Mouse (Mus musculus) gastrocnemius, adult 8-10 months (tissue): ENCODE measurements around the gene Notch1. TPM values are rescaled to one million over a fixed set of nuclear protein-coding genes. Genes with fewer than 3 reads are reported as not detected.

ENCODE experiments used
- DNase-seq, 2 experiments: peaks; one replicate each; pipeline ENCODE4 v3.0.0; 2022; ENCODE audit warnings: low spot score in 2 of 2
- total RNA-seq, 4 experiments: library from RNA; stranded (reverse); gene quantifications; 2 replicates each; pipeline ENCODE4 v1.2.4; 2022

The Notch1 gene
- total RNA-seq, 4 experiments from 2014 or later = 4.9 to 7.0 (median 5.2) TPM

DNA sequence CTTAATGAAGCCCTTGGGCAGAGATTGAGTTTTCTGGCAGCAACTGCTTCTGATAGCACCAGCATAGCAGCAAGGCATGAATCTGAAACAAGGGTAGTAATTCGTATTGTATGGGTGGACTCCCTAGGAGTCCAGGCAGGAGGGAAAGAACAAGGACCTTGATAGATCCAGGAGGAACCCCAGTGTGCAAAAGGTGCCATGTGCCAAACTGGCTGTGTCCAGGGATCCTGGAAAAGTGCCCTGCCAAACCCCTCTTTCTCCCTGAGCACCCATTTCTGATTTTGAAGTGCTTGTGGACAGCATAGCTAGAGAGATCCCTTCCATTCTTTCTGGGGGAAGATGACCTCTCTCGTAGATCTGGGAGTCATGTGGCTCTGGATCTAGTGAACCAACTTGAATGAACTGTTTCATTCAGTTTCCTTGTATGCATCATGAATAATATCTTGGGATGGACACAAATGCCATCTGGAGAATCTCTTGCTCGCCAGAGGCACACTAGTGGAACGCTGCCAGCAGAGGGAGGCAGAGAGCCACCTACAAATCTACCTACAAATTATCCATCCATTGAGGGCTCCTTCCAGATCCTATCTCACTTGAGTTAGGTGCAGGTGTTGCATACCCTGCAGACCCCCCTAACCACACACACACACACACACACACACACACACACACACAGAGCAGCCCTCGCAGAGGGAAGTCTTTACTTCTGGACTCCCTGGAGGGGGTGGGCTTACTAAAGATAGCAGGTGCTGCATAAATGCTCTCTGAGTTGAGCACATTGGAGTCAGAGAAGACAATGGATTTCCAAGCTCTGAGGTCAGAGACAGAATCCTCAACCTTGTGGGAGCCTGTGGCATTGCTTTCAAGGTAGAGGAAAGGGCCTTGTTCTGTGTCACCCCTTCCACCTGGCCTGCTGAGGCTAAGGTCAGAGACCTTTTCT lies 67.1 kb downstream of the Notch1 start:
- peak; percentile 51 to 58 for DNase-seq

DNA sequence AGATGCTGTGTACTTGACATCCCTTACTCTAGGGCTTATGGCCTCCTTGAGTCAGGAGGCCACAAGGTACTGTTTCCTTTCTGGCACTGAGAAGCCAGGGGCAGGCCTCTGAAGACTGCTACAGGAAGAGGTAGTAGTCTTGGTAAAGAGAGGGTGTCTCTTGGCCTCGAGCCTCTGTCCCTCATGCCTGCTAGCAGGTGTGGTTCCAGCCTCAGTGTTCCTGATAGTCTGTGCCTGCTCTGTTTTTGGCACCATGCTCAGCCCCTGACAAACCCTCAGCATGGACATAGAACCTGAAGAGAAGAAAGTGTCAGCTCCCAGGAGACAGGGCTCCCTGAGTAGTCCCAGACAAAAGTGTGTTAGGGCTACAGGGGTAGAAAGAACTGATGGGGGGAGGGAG lies 69.0 kb downstream of the Notch1 start:
- no peak for DNase-seq

DNA sequence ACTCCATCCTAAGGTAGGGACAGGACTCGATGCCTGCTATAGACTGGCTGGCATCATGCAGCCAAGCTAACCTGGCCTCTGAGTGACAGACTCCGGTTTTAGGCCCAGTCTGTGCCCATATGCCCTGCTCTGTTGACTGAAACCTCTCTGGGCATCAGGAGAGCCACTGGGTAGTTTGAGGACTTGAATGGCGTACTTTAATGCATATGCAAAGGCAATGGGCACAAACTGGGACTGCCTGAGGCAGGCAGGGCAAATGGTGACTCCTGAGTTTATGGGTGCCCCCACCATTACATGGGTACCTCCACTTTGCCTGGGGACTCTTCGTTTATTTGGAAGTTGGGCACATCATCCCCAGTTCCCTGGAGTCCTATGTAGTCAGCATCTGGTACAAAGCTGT lies 69.8 kb downstream of the Notch1 start:
- no peak for DNase-seq

DNA sequence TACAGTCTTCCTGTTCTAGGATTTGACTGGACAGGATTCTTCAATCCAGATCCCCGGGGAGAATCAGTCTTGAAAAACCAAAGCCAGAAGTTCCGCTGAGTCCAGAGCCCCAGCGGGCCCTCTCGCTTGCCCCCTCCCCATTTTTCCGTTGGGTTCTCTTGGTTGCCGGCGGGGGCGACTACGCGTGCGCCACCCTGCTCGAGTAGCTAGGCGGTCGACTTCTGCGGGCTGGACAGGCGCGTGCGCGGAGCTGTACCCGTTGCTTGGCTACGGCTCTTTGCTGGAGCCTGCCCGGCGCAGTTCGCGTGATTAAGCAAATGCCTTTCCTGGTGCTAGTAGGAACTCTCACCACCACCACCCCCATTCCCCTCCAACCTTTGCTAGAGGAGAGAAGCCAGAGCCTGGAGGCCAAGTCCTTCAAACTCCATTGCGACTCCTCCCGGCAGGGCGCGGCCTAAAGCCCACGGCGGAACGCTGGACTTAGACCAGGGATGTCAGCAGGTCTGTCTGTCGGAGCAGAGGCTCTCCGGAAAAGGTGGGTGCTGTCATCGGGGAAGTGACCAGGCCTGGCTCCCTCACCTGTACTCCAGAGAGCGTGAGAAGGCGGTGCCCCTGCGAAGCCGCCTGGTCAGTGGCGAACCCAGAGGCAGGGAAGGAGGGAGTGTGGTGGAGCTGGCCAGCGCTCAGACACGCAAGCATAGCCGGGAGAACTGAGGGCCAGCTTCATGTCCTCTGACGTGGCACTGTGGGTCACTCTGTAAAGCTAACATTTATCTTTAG lies 70.6 kb downstream of the Notch1 start:
- DNase-seq = peak in 1 of 2 experiments; percentile 93

DNA sequence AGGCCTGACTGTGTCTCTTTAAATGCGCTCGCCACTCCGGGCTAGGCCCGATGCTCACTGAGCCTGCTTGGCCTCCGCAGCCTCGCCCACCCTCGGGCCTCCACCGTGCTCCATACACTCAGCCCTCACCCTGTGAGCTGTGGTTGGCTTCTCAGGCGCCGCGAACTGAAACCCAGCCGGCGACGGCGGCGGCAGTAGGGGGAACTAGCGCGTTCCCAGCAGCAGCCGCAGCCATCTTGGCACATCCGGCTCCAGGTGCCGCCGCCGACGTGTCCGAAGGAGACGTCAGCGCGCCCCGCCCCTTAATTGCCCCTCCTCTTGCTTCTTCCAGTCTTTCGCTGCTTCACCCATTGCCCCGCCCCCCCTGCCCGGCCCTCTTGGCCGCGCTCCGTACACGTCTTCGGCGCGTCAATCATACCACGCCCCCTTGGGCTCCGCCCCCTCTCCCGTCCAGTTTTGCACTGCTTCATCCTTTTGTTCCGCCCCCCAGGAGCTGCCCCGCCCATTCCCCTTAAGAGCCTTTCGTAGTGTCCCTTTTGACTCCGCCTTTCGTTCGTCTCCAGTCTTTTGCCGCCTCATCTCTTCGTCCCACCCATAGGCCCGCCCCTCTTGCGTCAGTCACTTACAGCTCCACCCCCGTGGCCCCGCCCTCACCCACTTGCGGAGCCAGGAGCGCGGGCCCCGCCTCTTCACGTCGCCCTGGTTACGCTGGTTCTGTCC lies 71.4 kb downstream of the Notch1 start, which contains the start of gene Sec16a:
Gene Sec16a, minus strand, starts transcription at position 271 of the 720 bp plus-strand sequence.
- DNase-seq = peak; percentile 100

DNA sequence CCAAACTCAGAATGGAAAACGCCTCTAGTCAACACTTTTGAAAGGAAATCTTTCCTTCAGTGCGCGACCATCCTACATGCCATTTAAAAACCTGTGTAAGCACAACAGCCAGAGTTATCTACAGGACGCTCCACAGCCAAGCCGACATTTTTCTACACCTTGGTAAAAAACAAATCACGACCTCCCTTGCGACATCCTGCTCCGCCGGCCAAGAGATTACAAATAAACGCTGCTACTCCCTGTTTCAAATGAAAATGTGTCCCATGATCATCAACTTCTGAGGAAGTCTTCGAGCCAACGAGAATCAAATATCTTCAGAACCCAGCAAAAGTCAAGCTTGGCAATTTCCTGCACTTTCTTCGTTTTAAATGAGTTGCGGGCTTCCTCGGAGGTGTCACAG lies 72.1 kb downstream of the Notch1 start:
- no peak for DNase-seq

DNA sequence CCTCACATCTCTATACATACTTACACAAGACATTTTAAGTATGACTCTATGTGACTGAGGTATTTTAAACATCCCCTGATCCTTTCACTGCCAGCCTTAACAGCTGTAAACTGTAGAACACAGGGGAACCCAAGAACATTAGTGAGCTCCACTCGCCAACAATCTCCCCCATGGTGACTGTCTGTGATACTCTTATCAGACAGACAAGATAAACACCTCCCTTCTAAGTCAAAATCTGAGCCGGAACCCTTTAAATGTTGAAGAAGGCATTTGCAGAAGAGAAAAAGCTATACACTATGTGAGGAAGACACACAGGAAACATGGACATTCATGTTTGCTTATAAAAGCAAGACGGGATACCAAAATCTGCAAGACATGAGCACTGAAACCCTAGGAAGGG lies 72.6 kb downstream of the Notch1 start:
- no peak for DNase-seq

DNA sequence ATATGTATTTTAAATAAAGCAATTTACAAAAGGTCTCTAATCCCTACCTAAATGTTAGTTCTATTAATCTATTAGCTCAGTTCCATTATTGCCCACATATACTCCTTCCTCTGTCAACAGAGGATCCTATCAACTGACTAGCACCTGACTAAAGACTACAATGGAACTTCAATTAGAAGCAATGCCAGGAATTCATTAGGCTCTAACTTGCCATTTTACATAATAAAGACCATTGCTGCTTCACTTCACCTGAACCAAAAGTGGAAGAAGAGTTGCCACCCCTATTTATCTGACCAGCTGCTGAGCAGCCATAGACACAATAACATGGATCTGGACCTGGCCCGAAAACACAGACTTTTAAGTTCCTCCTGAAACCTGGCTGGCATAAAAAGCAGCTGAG lies 73.6 kb downstream of the Notch1 start:
- DNase-seq = no peak

DNA sequence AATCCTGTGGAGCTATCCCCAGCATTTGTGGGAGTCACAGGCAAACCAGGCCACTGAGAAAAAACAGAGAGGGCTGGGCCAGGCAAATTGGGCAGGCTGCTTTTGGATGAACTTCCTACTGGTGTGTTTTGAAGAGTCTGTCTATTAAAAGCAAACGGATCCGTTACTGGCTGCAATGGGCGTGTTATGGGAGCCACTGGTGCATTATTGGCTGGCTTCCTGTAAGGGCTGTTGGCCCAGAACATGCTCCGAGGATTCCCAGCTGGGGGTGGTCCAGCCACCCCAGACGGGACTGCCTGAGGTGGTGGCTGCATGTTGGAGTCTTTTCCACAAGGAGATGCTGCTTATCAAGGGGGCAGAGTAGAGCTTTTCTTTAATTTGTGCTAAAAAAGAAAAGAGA lies 74.8 kb downstream of the Notch1 start:
- DNase-seq = peak; percentile 44 to 66

DNA sequence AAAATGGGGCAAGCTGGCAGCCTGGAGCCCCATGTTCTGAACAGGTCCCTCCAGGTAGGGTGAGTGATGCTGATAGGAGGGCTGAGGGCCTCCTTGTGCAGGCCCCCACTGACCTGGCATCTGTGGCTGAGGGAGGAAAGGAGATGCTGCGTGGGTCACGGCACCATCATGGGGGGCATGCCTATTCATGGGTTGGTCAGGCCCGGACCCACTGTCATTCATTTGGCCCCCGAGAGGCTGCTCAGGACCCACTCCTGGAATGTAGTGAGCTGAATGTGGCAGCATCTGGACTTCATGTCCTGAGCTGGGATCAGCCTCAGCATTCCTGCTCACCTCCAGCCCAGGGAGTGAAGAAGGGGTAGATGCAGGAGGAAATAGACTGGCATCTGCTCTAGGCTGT lies 75.2 kb downstream of the Notch1 start:
- no peak for DNase-seq

DNA sequence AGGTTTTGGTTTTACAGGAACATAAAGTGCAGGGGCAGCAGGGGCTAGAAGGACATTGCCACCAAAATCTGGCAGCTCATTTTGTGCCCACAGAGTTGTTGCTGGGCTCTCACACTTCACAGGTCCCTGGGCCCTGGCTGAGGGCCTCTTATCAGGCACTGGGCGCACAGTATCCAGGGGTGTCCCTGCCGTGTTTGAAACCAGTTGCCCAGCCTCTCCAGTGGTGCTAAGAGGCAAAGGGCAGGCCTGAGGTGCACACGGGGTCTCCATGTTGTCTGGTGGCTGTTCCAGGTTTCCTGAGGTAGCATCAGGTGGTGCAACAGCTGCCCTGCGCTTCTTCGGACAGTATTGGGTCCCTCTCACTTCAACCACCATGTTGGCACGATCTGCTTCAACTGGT lies 76.8 kb downstream of the Notch1 start:
- DNase-seq = no peak

DNA sequence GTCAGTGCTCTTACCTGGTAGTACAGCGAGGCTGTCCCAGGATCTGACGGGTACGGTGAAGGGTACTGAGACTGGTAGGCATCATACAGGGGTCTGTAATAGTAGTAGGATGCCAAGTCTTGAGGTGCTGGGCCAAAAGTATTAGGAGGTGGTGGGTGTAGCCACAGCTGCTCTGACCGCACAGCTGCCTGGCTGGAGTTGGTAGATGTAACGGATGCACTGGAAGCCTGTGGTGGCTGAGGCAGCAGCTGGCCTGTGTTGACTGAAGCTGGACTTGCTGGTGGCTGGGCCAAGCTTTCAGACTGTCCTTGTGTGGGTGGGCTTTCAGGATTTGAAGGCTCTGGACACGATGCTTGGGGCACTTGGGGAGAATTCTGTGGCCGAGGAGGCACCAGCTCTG lies 78.1 kb downstream of the Notch1 start:
- DNase-seq = no peak

DNA sequence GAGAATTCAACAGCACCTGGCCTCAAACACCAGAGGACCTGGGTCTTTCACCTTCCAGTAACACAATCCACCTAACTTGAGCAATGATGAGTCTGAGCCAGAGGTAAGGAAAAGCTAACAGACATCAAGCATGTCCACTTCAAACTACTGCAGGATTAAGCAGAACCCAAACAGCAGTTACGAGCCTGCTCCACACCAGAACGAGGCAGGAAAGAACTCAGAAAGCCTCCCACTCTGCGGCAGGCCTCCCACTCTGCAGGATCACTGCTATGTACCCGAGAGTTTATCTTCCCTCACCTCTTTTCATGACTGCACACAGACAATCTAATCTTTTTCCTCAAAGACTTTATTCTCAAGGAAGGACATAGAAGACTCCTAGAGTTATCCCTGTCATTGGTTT lies 79.2 kb downstream of the Notch1 start:
- no peak for DNase-seq

DNA sequence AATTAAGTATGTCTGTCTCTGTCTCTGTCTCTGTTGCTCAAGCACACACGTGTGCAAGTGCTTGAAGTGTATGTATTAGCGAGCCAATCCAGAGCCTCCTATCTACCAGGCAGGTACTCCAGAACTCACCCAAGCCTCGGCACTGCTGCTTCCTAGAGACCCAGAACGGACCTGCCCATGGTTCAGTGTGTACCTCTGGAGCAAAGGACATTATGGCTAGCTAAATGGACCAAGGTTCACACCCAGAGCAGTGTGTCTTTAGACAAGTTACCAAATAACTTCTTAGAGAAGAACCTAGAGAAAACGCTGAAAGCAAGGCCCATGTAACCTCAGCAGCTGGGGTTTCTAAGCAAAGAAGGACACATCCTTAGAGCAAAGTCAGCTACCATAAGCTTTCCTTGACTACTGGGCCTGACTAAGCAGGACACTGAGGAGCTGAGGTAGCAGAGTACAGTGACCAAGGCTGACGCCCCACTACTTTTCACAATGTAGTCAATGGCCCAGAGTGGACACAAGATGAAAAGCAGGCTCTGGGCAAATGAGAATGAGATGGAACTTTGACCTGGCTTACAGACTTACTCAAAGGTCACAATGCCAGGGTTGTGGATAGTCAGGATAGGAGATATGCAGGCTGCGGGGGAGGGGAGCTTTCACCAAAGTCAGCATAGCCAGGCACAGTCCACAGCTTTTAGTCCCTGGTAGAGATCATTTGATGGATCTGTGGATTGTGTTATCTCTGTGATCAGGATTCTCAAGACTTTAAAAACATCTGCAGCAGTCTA lies 81.5 kb downstream of the Notch1 start:
- DNase-seq = no peak

DNA sequence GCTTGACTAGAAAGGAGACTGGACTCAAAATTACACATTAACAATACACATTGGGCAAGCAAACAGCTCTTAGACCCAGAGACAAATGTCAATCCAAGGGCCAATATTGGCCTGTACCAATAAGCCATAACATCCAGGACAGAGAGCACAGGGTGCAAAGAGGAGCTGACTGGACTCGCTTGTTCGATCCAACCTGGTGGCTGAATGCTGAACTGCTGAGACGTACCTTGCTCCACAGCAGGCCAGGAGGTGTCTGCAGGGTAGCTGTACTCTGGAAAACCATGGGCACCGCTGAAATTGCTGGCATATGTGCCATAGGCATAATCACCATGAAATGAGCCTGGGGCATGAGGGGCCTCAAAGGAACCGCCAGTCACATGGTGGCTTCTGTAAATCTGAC lies 86.6 kb downstream of the Notch1 start:
- DNase-seq = no peak

DNA sequence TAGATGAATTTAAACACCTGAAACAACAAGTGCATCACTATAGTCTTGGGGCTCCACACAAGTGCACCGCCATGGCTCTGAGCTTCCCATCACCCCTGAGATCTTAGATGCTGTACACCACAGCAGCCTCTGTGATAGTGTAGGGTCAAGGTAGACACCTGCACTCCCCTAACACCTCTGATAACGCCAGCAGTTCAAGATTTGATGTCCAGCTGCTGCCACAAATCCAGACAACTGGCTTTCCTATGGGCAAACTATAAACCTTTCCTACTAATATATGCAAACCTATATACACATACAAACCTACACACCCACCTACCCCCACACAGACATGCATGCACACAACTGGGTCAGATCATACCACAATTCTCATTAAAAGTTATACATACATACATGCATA lies 91.9 kb downstream of the Notch1 start:
- no peak for DNase-seq

DNA sequence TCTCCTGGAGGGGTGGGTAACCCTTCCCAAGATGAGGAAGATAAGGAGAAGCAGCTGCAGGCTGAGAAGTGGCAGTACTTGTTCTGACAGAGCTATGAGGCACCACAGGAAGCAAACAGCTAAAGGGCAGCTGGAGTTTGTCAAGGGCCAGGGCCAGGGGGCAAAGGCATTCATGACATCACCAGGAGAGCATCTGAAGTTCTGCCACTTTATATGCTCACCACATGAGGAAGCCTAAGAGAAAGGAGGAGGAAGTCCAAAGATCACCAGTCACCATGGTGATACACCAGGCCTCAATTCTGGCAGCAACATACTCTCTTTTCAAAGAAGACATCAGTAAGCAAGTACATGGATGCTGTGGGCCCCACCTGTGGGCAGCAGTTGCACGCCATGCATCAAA lies 93.4 kb downstream of the Notch1 start:
- no peak for DNase-seq

DNA sequence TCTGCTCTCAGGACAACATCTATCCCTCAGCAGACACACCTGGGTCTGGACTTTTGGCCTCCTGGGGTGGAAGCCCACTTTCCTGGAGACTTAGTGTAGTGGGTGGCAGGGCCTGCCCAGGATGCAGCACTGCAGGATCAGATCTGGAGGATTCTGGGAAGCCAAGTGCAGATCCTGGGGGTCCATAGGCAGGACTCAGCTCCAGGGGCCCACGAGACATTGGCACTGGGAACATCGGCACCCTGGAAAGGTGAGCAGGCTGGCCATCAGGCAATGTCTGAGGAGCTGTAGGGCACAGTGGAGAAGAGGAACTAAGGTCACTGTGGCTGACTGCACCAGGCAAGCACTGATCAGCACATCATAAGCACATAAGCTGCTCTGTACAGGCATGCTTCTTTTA lies 94.5 kb downstream of the Notch1 start:
- no peak for DNase-seq

DNA sequence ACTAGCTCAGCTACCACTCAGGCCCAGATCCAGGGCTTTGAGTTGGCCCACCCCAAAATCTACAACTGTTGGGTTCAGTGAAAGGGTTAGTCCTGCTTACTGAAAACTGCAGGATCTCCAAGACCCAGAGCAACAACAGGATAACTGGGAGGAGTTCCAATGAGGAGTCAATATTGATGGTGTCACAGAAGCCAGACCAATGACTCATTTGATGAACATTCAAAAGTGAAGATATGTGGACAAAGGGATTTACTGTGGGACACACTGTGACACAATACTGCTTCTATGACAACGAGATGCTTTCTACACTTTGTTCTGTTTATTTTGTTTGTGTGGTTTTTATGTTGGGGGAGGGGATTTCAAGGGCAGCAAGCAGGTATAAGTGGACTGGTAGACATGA lies 98.3 kb downstream of the Notch1 start:
- DNase-seq = no peak

DNA sequence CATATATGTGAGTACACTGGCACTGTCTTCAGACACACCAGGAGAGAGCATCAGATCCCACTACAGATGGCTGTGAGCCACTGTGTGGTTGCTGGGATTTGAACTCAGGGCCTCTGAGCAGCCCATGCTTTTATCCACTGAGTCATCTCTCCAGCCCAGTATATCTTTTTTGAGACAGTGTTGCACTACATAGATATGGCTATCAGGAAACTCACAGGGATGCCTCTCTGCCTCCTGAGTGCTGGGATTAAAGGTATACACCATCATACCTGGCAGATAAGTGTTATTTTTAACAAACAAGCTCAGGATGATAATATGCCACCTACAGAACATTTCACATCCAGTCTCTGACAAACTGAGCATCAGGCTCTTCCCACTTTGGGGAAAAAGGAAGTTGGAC lies 99.4 kb downstream of the Notch1 start:
- no peak for DNase-seq

DNA sequence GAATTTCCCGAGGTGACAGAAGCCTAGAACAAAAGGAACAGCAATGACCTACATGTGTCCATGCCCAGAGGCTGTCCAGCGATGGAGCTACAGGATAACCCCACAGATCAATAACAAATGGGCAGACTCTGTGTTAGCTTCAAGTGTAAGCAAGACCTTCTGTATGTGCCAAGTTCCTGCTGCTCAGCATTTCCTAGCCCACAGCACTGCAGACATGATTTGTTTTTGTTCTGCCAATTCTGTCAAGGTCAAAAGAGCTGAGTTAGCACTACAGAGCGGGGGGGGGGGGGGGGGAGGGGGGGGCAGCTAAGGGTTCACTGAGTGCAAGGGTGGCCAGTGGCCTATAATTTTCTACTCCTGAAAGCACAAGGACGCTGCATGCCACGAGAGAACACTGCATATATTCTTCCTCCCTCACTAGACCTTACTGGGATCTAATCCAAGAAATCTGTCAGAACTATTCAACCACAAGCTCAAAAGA lies 105.5 kb downstream of the Notch1 start:
- DNase-seq = no peak
